Mouse (Mus musculus) forebrain, embryonic 14.5 days (tissue): ENCODE data around the gene Rtp3. TPM values are rescaled to one million over a fixed set of nuclear protein-coding genes. Genes with fewer than 3 reads are reported as not detected.
A peak's percentile ranks its signal among the peaks of the same experiment; 100 is the strongest.

Experiments used
- ATAC-seq: fragments of 200-750 bp; cut with Nextera tagmentation; 2 replicates; pipeline ENCODE4 v1.8.0; 2017; ENCODE audit warnings: mild to moderate bottlenecking, moderate library complexity
- DNase-seq: peaks from one replicate; pipeline ENCODE4 v3.0.0-alpha.2; 2015; ENCODE audit warnings: low spot score
- H3K27ac ChIP-seq: fragments of 300-500 bp; sonication (generic); 2 replicates; pipeline ENCODE4 v1.5.1; 2014; ENCODE audit warnings: low read depth, mild to moderate bottlenecking, control low read depth, low read length, moderate library complexity
- H3K27me3 ChIP-seq: fragments of 300-500 bp; sonication (generic); replicated peaks from 2 replicates; pipeline ENCODE4 v1.6.1; 2014; ENCODE audit warnings: low read length, control low read depth, mixed read lengths; ENCODE audit not compliant: control insufficient read depth, insufficient read depth
- H3K36me3 ChIP-seq: fragments of 300-500 bp; sonication (generic); 2 replicates; pipeline ENCODE4 v1.6.1; 2014; ENCODE audit warnings: low read length, control low read depth; ENCODE audit not compliant: control insufficient read depth, insufficient read depth
- H3K4me1 ChIP-seq: fragments of 300-500 bp; sonication (generic); 2 replicates; pipeline ENCODE4 v1.6.1; 2014; ENCODE audit warnings: antibody characterized with exemption, low read length, control low read depth; ENCODE audit not compliant: control insufficient read depth, insufficient read depth
- H3K4me2 ChIP-seq: fragments of 300-500 bp; sonication (generic); 2 replicates; pipeline ENCODE4 v1.6.1; 2014; ENCODE audit warnings: mild to moderate bottlenecking, control low read depth, low read length
- H3K4me3 ChIP-seq: fragments of 300-500 bp; sonication (generic); 2 replicates; pipeline ENCODE4 v1.5.1; 2014; ENCODE audit warnings: low read depth, low read length, control low read depth
- H3K9ac ChIP-seq: fragments of 300-500 bp; sonication (generic); 2 replicates; pipeline ENCODE4 v1.6.1; 2014; ENCODE audit warnings: mild to moderate bottlenecking, low read length, control low read depth, moderate library complexity
- H3K9me3 ChIP-seq: fragments of 300-500 bp; sonication (generic); replicated peaks from 2 replicates; pipeline ENCODE4 v1.6.1; 2016; ENCODE audit warnings: low read length, control low read depth, mixed read lengths; ENCODE audit not compliant: control insufficient read depth
- WGBS: fragments of 180-500 bp; shearing (Covaris S2); extraction: QIAGEN DNeasy Blood & Tissue Kit; methylation state at CpG from one replicate; pipeline ENCODE4 v1.1.7; 2014; 5-methylcytosine and 5-hydroxymethylcytosine counted together
- polyA plus RNA-seq: library from polyadenylated mRNA; unstranded; fragments of >200 nt; fragmentation: Nextera tagmentation; extraction: Ambion mirVana; gene quantifications from 2 replicates; pipeline ENCODE4 v1.2.1, GENCODE M21; 2014

The Rtp3 gene
- polyA plus RNA-seq, 1 experiment from 2014 or later = not detected

DNA sequence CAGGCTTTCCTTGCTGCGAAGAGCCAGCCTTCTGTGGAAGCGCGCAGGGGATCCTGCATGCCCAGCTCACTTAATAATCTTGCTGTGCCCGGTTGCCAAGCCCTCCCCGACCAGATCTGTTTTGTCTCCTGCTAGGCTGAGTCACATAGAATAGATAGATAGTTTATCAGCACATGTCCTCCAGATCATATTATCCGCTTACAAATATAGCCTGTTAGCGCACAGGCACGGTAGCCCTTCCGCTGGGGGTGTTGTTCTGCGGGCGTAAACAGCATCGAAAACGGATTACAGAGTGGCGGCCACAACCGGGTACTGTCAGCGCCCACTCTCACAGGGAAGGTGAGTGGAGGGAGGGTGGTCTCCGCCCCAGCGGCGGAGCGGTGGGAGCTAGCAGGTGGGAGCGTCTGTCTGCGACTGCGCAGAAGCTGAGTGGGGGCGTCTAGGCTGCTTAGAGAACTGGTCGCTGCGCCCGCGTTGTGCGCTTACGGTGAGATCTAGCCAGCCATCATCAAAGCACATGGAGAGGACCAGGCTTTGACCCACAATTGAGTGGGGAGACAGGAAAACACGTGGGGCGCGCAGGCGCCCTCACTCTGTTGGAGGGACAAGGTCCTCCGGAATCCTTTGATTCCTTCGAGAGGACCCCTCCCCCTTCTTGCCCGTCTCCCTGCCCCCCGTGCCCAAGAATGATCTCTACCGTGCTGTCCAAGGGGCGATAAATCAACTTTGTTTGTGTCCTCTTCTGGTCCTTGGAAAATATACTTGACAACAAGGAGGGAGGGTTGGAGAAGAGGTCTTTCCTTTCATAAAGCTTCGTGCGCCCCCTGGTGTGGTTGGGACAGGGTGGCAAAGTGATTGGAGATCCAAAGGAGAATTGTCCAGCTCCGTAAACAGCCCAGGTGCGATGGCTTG lies 36.6 kb downstream of the Rtp3 start:
- peak; percentile 90 for ATAC-seq
- H3K9ac ChIP-seq = peak overlapping the region; percentile 65
- WGBS = under 1% methylated on average over 44 of the region's 44 CpGs
- no peaks in the 10 kb centered on the region for H3K36me3 ChIP-seq
- peak overlapping the region; percentile 48; the same call in 1 of the 2 replicates for H3K27ac ChIP-seq
- peak overlapping the region; percentile 90 for H3K4me2 ChIP-seq
- H3K9me3 ChIP-seq = no peaks in the 10 kb centered on the region
- DNase-seq = peak; percentile 86
- H3K4me3 ChIP-seq = peak overlapping the region; percentile 43
- H3K27me3 ChIP-seq = peaks cover 9% of the 10 kb centered on the region; the same call in 1 of the 2 replicates
- H3K4me1 ChIP-seq = no peaks in the 10 kb centered on the region

DNA sequence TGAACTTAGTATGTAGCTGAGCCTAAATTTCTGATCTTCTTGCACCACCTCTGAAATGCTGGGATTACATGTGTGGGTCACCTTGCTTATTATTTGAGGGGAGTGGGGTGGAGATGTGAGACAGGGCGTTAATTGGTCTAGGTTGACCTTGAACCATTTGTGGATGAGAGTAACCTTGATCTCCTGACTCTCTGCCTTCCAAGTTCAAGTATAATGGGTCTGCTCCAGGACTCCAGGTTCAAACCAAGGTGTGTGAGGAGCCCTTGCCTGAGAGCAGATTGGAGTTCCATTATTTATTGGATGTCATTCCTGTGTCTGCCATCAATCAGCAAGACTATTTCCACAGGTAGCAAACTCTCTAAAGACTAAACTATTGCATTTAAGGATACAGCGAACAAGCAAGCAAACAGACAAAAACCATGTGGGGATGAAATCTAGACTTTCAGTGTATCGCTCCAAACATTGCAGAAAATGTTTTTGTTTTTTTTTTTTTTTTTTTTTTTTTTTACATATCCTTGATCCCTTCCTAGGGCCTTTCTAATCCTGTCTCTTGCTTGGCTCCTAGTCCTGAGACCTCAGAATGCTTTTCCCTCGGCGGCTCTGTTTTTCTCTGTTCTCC lies 37.3 kb downstream of the Rtp3 start:
- H3K4me2 ChIP-seq = peak overlapping the region; percentile 90
- peak overlapping the region; percentile 23; the same call in 1 of the 2 replicates for H3K27ac ChIP-seq
- no peaks in the 10 kb centered on the region for H3K9me3 ChIP-seq
- DNase-seq (no peak), ATAC-seq (no peak)
- H3K4me3 ChIP-seq = peak overlapping the region; percentile 43
- H3K9ac ChIP-seq = peak overlapping the region; percentile 65
- H3K36me3 ChIP-seq = no peaks in the 10 kb centered on the region
- 43% methylated on average over 5 of the region's 5 CpGs for WGBS
- peaks cover 9% of the 10 kb centered on the region; the same call in 1 of the 2 replicates for H3K27me3 ChIP-seq
- H3K4me1 ChIP-seq = no peaks in the 10 kb centered on the region

DNA sequence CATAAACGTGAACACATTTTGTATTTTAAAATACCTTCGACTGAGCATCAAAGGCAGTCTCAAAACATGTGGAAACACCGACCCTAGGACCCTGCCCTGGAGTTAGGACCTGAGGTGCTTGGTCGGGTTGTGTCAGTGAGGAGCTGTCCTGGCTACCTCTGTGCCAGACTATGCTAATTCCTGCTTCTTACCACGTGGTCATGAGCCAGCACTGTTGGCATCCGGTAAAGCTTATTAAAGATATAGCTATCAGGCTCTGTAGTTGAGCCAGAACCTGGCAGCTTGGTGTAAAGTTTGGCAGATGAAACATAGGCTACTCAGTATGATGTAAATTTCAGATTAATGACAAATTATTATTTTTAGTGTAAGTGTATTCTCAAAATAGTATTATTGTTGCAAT lies 38.0 kb downstream of the Rtp3 start:
- H3K9me3 ChIP-seq = no peaks in the 10 kb centered on the region
- H3K9ac ChIP-seq = no peak overlapping the region
- DNase-seq (no peak), ATAC-seq (no peak)
- no peaks in the 10 kb centered on the region for H3K36me3 ChIP-seq
- no peak overlapping the region for H3K27ac ChIP-seq
- WGBS = 55% methylated on average over 6 of the region's 6 CpGs
- H3K27me3 ChIP-seq = peaks cover 9% of the 10 kb centered on the region; the same call in 1 of the 2 replicates
- H3K4me1 ChIP-seq = 0 out of 2 replicates have a peak, but pooled peaks cover 3% of the 10 kb centered on the region
- no peak overlapping the region for H3K4me3 ChIP-seq
- H3K4me2 ChIP-seq = no peak overlapping the region

DNA sequence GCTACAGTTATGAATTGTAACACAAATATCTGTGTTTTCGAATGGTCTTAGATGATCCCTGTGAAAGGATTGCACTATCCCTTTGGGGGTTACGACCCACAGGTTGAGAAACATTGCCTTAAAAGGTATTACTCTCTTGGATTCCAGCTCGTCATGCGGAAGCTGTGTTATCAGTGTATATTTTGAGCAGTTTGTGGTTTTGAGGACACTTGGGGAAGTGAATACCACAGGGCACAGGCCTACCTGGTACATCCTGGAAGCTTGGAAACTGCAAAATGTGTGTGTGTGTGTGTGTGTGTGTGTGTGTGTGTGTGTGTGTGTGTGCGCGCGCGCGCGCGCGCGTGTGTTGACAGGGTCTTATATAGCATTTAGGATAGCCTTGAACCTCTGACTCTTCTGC lies 38.5 kb downstream of the Rtp3 start:
- H3K9me3 ChIP-seq = no peaks in the 10 kb centered on the region
- H3K4me2 ChIP-seq = no peak overlapping the region
- H3K4me1 ChIP-seq = 0 out of 2 replicates have a peak, but pooled peaks cover 3% of the 10 kb centered on the region
- no peak overlapping the region for H3K4me3 ChIP-seq
- H3K27me3 ChIP-seq = peaks cover 10% of the 10 kb centered on the region; the same call in 1 of the 2 replicates
- 98% methylated on average over 13 of the region's 13 CpGs for WGBS
- no peaks in the 10 kb centered on the region for H3K36me3 ChIP-seq
- DNase-seq (no peak), ATAC-seq (no peak)
- H3K9ac ChIP-seq = no peak overlapping the region
- no peak overlapping the region for H3K27ac ChIP-seq

DNA sequence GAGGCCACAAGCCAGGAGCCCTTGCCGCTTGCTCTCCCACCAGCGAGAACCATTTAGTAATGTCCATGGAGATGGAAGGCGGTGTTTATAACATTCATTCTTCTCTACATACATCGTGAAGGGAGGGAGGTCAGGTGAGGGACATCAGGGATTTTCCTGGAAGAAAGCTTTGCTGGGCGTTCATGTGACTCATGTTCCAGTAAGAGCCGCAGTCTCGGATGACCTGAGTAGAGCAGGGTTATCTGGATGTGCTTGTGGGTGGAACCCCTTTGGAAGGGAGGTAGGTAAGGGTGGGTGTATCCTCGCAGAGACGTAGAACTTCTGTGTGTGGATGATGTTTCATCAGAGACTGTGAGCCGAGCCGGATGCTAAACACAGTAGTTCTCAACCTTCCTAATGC lies 39.0 kb downstream of the Rtp3 start, which contains the start of gene Lrrc2:
Gene Lrrc2, plus strand, starts transcription at position 149 of the 400 bp plus-strand sequence.
- Histone ChIP-seq H3K27me3 (peaks cover 12% of the 10 kb centered on the region; the same call in 1 of the 2 replicates), H3K36me3 (no peaks in the 10 kb centered on the region), H3K27ac (no peak within 1 kb of the TSS), H3K4me2 (no peak within 1 kb of the TSS), H3K9ac (no peak within 1 kb of the TSS), H3K4me1 (0 out of 2 replicates have a peak, but pooled peaks cover 6% of the 10 kb centered on the region), H3K4me3 (no peak within 1 kb of the TSS), H3K9me3 (no peaks in the 10 kb centered on the region)
- DNase-seq (no peak), ATAC-seq (no peak)
- 92% methylated on average over 11 of the region's 11 CpGs for WGBS

DNA sequence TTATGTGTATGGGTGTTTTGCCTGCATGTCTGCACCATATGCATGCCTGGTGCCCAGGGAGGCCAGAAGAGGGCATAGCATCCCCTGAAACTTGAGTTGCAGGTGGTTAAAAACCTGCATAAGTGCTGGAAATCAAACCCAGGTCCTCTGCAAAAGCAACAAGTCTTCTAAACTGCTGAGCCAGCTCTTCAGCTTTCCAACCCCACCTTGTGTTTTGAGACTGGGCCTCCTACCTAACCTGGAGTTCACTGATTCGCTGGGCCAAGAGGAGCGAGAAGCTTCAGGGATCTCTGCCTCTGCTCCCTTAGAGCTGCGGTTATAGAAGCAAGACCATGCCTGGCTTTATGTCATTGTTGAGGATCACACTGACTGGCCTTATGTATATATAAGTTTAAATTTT lies 40.3 kb downstream of the Rtp3 start:
- Histone ChIP-seq H3K27me3 (peaks cover 9% of the 10 kb centered on the region), H3K36me3 (no peaks in the 10 kb centered on the region), H3K27ac (no peak overlapping the region), H3K4me2 (no peak overlapping the region), H3K9me3 (no peaks in the 10 kb centered on the region), H3K4me3 (no peak overlapping the region), H3K4me1 (0 out of 2 replicates have a peak, but pooled peaks cover 6% of the 10 kb centered on the region), H3K9ac (no peak overlapping the region)
- WGBS = 92% methylated on average over 3 of the region's 3 CpGs
- ATAC-seq (no peak), DNase-seq (no peak)

DNA sequence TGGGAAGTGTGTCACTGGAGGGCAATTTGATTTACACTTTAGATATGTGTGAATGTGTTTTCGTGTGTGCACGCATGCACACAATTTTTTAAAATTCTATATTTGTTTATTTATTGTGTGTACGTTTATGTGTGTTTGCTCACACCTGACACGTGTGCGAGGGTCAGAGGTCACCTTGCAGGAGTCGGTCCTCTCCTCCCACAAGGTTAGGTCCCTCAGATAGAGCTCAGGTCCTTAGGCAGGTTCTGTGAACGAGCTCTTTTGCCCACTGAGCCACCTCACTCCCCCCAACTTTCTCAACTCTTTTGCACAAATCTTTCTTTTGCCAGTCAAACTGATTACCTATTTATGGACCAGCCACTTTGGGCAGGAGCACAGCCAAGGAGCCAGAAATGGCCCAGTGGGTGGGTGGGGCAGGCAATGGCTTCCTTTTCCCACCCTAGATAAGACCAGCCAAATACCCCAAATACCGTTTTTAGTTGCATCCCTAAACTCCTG lies 41.5 kb downstream of the Rtp3 start:
- H3K9me3 ChIP-seq = no peaks in the 10 kb centered on the region
- no peak overlapping the region for H3K9ac ChIP-seq
- H3K36me3 ChIP-seq = no peaks in the 10 kb centered on the region
- H3K27me3 ChIP-seq = peaks cover 16% of the 10 kb centered on the region; the same call in 1 of the 2 replicates
- H3K27ac ChIP-seq = no peak overlapping the region
- ATAC-seq = no peak
- no peak overlapping the region for H3K4me3 ChIP-seq
- WGBS = 65% methylated on average over 8 of the region's 8 CpGs
- H3K4me2 ChIP-seq = no peak overlapping the region
- 0 out of 2 replicates have a peak, but pooled peaks cover 6% of the 10 kb centered on the region for H3K4me1 ChIP-seq
- DNase-seq = no peak

DNA sequence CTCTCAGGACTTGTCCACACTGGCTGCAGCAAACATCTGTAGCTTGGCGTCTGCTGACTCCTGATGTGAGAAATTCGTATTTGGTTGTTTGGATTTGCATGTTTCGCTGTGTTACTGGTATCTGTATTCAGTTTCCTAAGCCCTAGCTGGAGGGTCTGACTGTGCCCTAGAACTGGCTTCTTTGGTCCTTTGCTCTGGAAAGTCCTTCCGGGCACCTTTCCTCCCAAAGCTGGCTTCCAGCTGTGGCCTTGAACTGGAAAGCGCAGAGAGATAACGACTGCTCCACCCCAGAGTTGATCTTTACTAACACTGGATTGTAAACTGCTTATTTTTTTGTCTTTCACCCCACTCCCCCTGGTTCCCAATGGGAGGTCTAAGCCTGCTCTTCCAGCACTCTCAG lies 42.5 kb downstream of the Rtp3 start:
- Histone ChIP-seq H3K4me3 (no peak overlapping the region), H3K9me3 (no peaks in the 10 kb centered on the region), H3K27ac (no peak overlapping the region), H3K36me3 (no peaks in the 10 kb centered on the region), H3K4me2 (no peak overlapping the region), H3K27me3 (peaks cover 16% of the 10 kb centered on the region; the same call in 1 of the 2 replicates), H3K9ac (no peak overlapping the region), H3K4me1 (0 out of 2 replicates have a peak, but pooled peaks cover 6% of the 10 kb centered on the region)
- no peak for ATAC-seq
- WGBS = 19% methylated on average over 6 of the region's 6 CpGs
- DNase-seq = no peak
